Mouse (Mus musculus): ENCODE results near the gene Eif4e1b.

The Eif4e1b gene

GRCm38 (mm10) chr13:54760164-54760795 lies 23.5 kb upstream of the Eif4e1b start:
- no peak for DNase-seq

GRCm38 (mm10) chr13:54760906-54761305 lies 22.9 kb upstream of the Eif4e1b start:
- DNase-seq: no peak

DNA sequence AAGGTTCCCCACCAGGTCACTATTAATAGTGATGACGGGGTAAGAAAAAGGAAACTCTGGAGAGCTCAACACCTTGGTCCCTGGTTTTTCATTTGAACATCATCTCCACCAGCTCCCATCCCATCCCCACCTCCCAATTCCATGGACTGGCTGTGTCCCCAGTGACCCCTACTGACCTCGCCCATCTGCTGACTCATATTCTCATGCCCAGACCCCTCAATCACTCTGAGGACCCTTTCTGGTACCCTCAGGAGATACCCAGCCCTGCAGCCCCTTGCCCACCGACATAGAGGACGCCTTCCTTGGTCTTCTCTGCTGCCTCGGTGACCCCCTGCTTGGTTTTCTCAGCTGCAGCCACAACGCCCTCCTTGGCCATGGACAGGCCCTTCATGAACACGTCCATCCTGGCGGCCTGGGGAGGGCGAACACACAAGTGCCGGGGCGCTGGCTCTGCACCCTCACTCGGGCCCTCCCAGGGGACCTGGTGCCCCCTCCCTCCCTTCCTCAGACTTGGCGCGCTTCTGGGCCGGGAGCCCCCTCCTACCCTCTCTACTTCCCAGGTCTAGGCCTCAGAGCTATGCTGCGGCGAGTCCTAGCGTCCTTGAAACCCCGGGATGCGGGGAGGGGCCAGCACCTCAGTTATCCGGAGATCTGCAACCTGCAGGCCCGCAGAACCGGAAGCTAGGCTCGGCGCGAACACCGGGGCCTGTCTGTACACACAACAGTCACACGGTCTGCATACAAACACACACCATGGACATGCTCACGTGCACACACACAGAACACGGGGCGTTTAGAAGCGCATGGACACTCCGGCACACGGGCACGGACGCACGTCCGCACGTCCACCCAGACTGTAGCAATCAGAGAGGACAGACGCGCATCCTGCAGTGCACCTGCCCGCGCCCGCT lies 18.3 kb upstream of the Eif4e1b start:
- no peak for DNase-seq

- peak in 1 of 2 experiments; percentile 17 for DNase-seq
Observed at GRCm38 (mm10) chr13:54766192-54766768, 17.5 kb upstream of the Eif4e1b start, which contains the start of gene Sncb. Gene Sncb (minus strand): TSS chr13:54766595.

DNA sequence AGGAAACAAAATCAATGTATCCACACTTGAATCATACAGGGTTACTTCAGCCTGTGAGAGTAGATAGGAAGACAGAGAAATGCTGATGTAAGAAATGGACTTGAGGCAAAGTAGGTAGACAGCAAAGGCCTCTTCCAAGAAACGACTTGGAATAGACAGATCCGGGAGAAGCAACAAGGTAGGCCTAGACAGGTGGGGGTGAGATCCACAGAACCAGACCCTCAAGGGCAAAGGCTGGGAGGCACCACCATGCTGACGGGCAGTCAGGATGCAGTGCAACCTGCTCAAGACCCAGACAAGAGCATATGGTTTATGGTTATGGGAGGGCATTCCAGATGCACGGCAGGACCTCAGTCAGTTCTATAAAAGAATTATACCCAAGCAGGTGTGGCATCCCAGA lies 16.8 kb upstream of the Eif4e1b start:
- DNase-seq: no peak

GRCm38 (mm10) chr13:54780592-54780991 lies 3.2 kb upstream of the Eif4e1b start:
- DNase-seq: no peak

DNA sequence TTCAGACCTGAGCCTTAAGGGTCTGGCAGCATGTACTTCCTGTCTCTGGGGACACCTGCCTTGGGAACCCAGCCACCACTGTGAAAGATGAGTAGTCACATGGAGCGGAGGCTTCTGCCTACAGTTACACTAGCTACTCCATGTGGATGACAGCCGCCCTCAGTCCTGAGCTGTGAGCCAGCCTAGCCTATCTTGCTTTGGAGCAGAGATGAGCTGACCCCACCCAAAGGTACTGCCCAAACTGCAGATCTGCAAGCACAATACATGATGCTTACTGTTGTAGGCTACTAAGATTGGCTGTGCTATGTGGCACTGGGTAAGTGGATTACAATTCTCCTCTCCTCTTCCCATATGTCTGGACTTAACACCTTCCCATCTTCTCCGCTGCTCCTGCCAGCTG lies 2.7 kb upstream of the Eif4e1b start:
- DNase-seq: no peak

DNA sequence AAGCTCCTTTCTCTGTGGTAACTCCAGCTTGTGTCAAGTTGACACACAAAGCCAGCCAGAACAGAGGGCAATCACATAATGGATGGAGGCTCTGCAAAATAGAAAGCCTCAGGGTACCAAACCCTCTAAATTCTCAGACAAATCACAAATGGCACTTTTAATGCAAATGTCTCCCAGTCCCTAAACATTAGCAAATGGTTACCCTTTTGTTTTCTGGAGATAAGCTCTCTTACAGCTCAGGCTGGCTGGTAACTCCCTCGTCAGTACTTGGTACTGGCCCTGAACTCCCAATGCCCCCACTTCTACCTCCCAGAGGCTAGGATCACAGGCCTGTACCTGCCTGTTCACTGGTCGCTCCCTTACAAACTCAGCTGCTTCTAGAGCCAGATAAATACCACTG lies 563 bp upstream of the Eif4e1b start:
- DNase-seq: no peak

GRCm38 (mm10) chr13:54787591-54787990 lies 3.8 kb downstream of the Eif4e1b start:
- peak; percentile 48 to 55 for DNase-seq

DNA sequence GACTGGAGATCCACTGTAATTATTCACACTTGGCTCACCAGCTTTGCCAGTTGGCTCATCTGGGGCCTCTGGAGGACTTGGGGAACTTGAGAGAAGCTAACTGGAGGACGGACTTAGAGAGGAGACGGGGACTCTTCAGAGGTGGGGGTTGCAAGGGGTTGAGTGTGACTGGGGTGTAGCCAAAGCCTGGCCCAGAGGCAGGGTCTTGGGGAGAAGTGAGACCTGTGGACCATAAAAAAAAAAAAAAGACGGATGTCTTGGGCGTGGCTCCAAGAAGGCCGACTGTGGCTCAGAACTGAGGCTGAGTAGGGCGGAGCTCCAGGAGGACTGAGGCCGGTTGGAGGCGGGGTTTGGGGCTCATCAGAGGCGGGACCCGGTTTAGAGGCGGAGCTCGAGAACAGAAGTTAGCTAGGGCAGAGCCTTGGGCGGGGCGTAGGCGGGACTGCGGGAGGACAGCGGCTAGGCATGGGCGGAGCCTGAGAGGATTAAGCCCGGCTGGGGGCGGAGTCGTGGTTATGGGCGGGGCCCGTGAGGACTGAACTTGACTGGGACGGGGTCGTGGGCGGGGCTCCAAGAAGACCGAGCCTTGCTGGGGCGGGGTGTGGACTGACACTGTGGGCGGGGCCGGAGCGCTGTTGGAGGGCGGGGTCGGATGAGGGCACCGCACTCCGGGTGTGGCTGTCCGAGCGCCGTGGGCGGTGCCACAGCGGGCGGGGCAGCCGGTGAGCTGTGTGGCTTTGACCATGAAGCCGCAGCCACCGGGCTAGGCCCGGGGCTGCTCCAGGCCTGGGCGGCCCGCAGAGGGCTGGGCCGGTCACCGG lies 5.2 kb downstream of the Eif4e1b start, which contains the start of gene Tspan17:
Tspan17 (plus strand) TSS at position 638 of the 821 bp plus-strand sequence.
- DNase-seq: peak; percentile 97 to 99

DNA sequence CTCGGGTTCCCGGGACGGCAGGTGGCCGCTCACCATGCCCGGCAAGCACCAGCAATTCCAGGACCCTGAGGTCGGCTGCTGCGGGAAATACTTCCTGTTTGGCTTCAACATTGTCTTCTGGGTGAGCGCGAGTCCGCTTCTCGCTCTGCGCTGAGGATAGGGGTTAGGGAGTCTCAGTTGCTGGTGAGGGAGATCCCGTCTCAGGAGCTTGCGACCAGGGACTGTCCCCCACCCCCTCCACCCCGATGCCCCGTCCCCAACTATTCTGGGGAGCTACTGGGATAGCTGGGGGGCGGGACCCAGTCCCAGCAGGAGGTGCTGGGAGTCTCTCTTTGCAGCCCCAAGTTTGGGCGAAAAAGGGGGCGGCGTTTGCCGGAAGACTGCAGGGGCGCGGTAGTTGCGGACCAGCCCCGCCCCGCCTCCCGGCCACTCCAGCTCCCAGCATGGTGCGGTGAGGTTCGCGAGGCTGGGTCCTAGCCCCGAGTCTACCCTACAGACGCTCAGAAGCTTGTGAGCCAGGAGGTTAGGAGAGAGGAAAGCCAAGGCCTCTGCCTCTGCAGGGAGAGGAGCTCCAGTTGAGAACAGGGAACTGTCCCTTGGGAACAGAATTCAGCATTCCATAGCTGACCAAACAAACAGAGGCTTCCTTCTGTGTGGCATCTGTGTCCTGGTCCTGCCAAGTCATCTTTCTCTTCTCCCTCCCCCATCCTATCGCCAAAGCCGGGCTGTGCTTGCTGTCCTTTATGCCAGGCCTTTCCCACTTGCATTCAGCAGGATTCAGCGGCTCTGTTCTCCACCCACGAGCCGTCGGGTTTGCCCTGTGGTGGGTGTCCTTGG lies 6.0 kb downstream of the Eif4e1b start:
- DNase-seq: peak in 1 of 2 experiments; percentile 22

GRCm38 (mm10) chr13:54792259-54793230 lies 8.7 kb downstream of the Eif4e1b start:
- DNase-seq: no peak

DNA sequence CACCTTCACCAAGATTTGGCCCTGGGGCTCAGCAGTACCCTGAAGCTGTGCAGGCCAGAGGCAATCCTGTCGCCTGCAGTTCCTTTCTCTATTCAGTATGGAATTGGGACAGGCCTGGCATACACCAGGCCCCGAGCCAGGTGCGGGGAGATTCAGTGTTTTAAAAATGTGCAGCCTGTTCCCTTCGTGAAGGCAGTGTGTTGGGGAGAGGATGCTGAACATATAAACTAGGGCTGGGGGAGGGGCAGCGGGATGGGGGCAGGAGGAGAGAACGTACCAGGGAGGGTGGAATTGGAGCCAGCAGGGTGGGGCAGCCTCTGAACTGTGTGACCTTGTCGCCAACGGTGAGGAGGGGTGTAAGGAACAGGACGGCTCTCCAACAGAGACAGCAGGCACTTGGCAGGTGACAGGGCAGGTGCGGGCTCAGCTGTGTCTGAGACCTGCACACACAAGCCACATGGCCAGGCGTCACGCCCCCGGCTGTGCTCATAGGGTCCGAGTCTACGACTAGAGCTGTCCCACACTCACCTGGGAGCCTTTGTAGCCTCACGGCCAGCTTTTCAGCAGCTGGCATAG lies 10.3 kb downstream of the Eif4e1b start:
- no peak for DNase-seq

DNA sequence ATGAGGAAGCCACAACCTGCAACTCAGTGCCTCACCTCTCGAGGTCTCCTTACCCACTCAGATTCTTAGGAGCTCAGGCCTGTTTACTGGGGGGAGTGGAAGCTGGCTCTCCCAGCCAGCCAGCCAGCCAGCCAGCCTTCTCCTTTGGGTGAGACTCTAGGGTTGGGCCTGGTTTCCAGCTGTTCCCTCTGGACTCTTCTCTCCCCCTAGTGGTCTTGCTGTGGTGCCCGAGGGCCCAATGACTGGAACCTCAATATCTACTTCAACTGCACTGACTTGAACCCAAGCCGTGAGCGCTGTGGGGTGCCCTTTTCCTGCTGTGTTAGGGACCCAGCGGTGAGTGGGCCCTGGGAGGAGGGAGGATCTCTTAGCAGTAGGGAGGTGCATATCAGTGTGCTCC lies 11.0 kb downstream of the Eif4e1b start:
- no peak for DNase-seq

DNA sequence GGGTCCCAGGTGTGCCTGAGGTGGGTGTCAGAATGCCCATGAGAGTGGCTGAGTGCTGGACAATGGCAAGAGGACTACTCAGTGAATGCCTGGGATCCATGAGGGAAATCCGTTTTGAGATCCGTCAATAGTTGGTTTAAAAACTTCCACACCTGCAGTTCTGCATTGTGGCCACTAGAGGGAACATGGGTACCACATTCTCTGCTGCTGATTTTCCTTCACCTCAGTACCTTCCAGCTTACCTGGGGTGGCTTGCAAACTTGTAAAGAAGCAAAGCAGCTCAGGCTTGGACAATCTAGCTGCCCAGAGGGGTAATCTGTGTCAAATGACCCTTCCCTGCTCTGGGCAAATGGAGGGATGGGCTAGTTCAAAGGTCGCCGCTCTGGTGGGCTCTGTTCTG lies 13.6 kb downstream of the Eif4e1b start:
- DNase-seq: peak; percentile 22 to 36

DNA sequence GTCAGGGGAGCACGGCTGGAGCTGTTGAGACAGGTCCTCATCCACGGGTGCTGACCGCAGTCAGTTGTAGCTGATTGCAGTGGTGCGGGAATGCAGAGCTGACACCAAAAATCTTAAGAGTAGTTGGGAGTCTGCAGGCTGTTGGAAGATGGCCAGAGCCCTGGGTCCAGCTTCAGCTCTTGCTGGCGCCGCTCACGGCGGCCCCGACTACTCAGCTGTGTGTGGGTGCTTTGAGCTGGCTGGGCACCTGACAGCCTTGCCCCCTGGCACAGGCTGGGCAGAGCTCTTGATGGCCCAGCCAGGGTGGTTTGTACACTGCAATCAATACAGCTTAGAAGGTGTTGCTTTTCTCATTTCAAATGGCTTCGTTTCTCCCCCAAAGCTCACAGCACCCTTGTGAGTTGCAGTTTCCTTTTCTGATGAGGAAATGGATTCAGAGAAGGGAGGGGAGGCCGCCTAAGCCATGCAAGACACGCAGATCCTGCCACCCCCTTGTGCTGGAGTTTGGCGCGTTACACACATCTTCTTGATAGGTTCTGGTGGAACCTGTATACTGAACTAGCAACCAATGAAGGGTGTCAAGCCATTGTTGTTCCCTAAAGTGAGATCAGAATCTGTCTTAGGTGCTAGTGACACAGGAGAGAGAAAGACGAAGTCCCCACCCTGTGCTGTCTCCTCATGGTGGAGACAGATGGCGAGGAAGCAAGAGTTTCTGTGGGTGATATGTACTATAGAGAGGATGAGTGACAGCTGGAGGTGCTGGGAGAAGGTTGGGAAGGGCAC lies 14.3 kb downstream of the Eif4e1b start:
- no peak for DNase-seq

DNA sequence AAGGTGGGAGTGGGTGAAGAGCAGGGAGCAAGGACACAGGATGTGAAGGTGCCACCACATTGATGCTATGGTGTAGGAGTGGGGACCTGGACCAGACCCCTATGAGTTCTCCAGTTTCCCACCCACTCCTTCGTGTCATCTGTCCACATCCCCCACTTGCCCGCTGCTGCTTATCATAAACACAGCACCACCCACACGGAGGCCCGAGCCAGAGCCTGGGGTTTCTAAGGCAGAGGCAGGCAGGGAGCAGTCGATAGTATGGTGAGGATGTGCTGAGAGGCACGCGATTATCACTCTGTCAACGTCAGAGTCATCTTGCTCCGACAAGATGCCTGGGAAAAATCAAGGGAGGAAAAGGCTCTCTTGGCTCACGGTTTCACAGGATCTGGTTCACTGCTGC lies 14.9 kb downstream of the Eif4e1b start:
- DNase-seq: no peak

DNA sequence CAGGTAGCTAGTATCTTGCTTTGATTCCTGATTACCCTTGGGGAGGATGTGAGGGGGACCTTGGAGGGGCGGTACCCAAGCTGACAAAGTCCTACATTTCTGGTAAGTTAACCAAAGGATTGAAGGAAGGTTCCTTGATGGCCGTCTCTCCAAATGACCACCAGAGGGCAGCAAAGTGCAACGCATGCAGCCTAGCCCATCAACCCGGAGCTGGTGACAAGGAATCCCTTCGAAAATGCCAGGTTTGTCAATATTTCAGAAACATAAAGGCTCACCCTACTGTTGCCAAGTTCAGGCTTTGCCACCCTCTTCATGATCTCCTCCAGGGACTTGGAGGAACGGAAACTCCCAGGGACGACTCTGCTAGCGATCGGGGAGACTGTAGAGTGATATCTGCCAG lies 15.9 kb downstream of the Eif4e1b start:
- DNase-seq: peak; percentile 52 to 68

GRCm38 (mm10) chr13:54800206-54800605 lies 16.4 kb downstream of the Eif4e1b start:
- DNase-seq: no peak
